Mouse (Mus musculus) splenic B cell, adult 2 months (primary cell): ENCODE measurements around the gene Fam20c.

Source experiments
- DNase-seq: peaks from one replicate; pipeline ENCODE4 v3.0.0-alpha.2; 2011; ENCODE audit warnings: low read depth, low spot score
- H3K27me3 ChIP-seq: 2 replicates; pipeline ENCODE4 v1.6.1; 2012; ENCODE audit warnings: mild to moderate bottlenecking, low read length, moderate library complexity, mixed read lengths; ENCODE audit not compliant: control insufficient read depth, poor library complexity, insufficient read depth, severe bottlenecking
- H3K36me3 ChIP-seq: 2 replicates; pipeline ENCODE4 v1.6.1; 2012; ENCODE audit warnings: mild to moderate bottlenecking, low read length, moderate library complexity, mixed read lengths; ENCODE audit not compliant: control insufficient read depth, poor library complexity, insufficient read depth, severe bottlenecking

Gene Fam20c

GRCm38 (mm10) chr5:138754303-138755120, at the start of gene Fam20c:
Gene Fam20c (plus strand): TSS chr5:138754514.
- Histone ChIP-seq H3K27me3 (no peaks in the 10 kb centered on the region), H3K36me3 (no peaks in the 10 kb centered on the region)
- no peak for DNase-seq

DNA sequence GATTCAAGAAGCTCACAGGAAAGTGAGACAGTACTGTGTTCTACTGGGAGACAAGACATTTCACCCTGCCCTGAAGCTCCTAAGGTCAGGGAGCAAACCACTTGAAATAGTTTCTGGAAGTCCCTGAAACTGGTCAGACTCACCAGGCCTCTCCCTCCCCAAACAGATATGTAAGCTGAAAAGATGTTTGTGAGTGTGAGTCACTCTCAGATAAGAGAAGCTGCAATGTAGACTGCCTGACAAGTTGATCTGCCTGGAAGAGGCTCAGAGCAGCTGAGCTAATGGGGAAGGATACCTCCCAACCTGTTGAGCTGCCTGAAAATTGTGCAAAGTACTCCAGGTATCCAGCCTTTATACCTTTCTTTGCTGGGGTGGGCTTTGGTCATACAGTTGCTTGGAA, 46.9 kb upstream of the Fam20c start:
- Histone ChIP-seq H3K27me3 (no peaks in the 10 kb centered on the region), H3K36me3 (no peaks in the 10 kb centered on the region)
- no peak for DNase-seq

GRCm38 (mm10) chr5:138708591-138708990, 45.7 kb upstream of the Fam20c start:
- no peaks in the 10 kb centered on the region for H3K27me3 ChIP-seq
- no peak for DNase-seq
- no peaks in the 10 kb centered on the region for H3K36me3 ChIP-seq

DNA sequence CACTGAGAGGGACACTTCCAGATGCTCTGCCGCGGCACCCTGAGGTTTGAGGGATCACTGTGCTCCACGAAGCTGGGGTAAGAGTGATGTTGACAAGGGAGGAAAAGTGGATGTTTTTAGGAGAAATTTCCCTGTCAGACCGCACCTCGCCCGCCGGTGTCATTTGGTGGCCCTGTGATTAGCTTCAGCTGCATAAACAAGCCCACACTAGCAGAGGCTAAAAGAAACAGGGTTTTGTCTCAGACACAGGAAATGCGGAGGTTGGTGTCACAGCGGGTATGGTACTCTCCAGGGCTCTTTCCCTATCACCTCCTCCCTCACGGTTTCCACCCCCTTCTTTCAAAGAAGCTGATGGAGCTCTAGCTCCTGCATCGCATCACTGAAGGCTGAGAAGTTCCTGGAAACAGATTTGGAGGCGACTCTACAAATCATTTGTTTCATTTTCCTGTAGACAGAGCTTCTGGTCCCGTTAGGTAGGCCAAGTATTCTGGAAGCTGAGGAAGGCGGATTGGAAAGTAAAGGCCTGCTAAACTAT, 38.7 kb upstream of the Fam20c start:
- Histone ChIP-seq H3K36me3 (no peaks in the 10 kb centered on the region), H3K27me3 (no peaks in the 10 kb centered on the region)
- DNase-seq, result no peak

DNA sequence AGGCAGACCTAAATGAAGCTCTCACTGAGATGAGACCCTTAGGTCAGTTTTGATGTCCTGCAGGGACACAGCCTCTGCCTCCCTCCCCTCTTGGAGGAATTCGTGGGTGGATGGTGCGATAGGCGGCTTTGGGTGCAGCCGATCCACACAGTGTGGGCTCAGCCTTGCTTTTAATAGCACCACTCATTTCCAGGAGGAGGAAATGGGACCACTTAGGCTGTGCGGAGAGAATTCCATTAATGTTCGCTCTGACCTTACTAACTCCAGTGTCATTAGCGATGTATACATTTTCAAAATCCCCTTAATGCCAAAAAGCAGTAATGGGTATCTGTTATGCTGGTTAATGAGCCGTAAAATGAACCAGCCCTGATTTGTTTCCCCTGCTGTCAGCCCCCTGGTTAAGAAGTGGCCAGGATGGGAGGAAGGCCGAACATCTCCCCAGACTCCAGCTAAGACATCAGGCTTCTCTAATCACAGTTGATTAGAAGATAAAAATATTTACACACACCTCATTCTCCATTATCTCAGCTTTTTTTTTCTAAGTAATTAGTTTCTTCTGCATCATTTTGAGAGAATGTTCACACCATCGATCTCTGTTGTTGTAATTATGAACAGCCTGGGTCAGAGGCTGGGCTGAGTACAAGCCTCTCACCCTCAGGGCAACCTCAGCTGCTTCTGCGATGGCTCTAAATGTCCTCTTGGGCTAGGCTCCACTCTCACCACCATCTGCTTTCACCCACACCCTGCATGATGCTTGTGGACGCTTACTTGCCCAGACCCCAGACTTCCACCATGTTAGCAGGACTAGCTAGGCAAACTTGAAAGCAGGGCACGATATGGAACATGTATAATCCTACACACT, 33.8 kb upstream of the Fam20c start:
- no peak for DNase-seq
- Histone ChIP-seq H3K36me3 (no peaks in the 10 kb centered on the region), H3K27me3 (no peaks in the 10 kb centered on the region)

DNA sequence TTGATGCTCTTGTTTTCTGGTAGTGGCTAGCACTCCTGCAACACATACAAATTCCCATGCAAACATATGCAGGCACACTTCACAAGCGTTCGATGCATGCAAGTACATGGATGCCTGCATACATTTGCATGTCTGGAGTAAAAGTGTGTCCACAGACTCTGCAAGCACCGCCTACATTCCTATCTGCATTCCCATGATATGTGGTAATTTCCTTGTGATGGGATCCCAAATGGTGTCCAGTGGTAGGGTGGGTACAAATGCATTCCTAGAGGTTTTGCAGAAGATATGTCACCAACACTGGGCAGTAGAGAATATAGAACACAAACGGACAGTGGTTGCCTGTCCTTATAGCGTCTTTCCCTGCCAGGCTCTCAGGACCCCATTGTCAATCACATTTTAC, 29.9 kb upstream of the Fam20c start:
- no peak for DNase-seq
- Histone ChIP-seq H3K27me3 (no peaks in the 10 kb centered on the region), H3K36me3 (no peaks in the 10 kb centered on the region)

DNA sequence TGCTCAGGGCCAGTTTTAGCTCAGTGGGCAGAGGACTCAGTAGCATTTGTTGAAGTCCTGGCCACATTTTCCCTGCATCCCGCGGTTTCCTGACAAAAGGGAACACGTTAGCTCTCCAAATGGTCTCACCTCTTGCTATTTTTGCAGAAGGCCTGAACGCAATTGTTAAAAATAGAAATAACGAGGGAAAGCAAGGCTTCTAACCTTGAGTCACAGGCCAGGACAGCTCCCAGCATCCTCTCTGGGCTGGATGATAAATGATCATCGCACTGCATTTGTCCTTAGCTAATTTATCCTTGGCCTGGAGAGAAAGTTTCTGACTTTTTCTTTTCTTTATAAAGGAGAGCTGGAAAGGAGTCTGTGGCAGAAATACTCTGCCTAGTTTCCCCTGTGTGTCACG, 29.2 kb upstream of the Fam20c start:
- H3K36me3 ChIP-seq, result no peaks in the 10 kb centered on the region
- H3K27me3 ChIP-seq, result no peaks in the 10 kb centered on the region
- DNase-seq, result no peak

DNA sequence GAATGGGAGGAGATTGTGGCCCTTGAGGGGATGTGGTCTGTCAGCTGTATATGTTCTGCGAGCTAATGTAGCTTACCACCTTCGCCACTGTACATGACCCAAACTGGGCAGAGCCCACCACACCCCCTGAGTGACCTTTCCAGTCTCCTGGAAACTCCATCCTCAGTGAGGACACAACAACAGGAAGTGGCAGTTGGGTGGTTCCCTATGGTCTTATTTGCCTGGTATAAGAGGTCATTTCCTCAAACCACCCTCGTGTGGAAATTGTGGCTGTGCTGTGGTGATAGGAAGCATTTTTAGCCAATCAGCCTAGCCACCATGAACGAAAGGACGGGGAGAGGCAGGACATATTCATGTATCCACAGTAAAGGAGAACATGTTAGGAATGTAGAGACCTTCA, 23.5 kb upstream of the Fam20c start:
- H3K36me3 ChIP-seq, result no peaks in the 10 kb centered on the region

DNA sequence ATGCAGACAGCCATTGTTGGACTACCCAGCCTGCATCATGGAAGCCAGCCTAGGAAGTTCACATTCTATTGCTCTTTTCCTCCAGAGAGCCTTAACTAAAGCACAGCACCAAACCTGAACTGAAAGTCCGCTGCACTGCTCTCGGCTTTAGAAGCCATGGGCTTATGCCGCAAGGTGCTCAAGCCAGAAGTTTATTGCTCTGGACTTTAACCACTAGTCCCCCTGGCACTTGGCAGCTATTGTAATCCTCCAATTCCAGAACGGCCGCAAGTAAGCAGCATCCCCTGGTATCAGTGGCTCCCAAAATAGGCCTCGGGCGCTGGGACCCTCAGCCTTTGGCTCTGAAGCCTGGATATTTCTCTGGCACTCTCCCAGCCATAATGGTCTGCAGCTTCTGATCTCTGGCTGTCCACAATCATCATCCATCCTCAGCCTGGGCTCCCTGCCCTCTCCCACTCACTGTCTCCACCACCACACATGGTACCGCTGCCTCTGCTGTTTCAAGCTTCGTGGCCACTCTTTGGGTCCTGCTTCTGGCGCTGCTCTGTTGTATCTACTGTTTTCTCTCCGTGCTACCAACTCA, 20.9 kb upstream of the Fam20c start:
- H3K36me3 ChIP-seq, result no peaks in the 10 kb centered on the region
- H3K27me3 ChIP-seq, result no peaks in the 10 kb centered on the region
- no peak for DNase-seq

More for the DNA sequence above, 23.5 kb upstream of the Fam20c start:
- DNase-seq, result no peak
- H3K27me3 ChIP-seq, result no peaks in the 10 kb centered on the region

- no peaks in the 10 kb centered on the region for H3K27me3 ChIP-seq
Measured at GRCm38 (mm10) chr5:138734018-138734417, 20.3 kb upstream of the Fam20c start.

DNA sequence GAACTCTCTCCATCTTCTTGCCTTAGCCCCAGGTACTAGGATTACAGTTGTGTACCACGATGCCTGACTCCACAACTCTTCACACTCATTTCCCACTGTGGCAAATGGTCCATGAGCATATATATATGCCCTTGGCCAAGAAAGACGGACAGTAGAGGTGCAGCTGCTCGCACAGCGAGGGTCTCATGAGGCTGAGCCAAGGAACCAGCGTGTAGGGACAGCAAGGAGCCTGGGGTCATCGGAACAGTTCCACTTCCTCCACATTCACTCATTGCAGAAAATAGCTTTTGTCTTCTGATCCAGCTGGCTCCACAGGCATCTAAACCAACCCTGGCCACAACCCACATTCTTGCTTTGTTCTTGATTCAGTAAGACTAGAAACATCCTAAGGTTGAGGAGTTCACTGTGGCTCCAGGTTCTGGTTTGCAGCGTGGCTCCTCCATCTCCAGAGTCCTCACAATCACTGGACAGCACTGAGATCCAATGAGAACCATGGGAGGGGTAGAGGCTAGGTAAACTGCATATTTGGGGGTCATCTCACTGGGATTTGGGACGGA, 19.0 kb upstream of the Fam20c start:
- no peak for DNase-seq
- H3K27me3 ChIP-seq, result no peaks in the 10 kb centered on the region
- no peaks in the 10 kb centered on the region for H3K36me3 ChIP-seq

More at GRCm38 (mm10) chr5:138734018-138734417, 20.3 kb upstream of the Fam20c start:
- DNase-seq, result no peak
- no peaks in the 10 kb centered on the region for H3K36me3 ChIP-seq

DNA sequence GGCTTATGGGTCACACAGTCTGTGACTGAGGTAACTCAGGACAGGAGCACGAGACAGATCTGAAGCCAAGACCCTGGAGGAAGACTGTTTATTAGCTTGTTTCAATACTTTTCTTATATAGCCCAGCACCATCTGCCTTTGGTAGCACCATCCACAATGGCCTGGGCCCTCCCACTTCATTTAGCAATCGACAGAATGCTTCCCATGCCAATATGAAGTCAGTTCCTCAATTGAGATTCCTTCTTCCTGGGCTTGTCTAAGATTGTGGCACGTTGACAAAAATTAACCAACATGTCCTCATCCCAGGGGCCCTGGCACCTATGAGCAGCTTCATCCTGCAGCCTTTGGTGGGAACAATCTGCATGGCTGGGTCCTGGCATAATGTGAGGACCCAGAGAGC, 14.2 kb upstream of the Fam20c start:
- DNase-seq, result no peak
- no peaks in the 10 kb centered on the region for H3K36me3 ChIP-seq
- H3K27me3 ChIP-seq, result no peaks in the 10 kb centered on the region

DNA sequence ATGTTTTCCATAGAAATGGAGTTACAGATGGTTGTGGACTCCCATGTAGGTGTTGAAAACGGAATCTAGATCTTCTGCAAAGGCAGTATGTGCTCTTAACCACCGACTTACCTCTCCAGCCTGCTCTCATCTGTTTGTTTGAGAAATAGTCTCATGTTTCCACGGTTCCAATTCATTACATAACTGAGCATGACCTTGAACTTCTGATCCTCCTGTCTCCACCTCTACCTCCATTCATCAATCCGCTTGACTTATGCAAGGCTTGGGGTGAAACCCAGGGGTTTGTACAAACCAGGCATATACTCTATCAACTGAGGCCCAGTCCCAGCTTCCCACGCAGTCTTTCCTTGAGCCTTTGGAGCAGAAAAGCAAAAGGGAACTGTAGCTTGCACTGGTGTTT, 12.8 kb upstream of the Fam20c start:
- Histone ChIP-seq H3K36me3 (no peaks in the 10 kb centered on the region), H3K27me3 (no peaks in the 10 kb centered on the region)
- no peak for DNase-seq

- Histone ChIP-seq H3K36me3 (no peaks in the 10 kb centered on the region), H3K27me3 (no peaks in the 10 kb centered on the region)
- no peak for DNase-seq
Measured at GRCm38 (mm10) chr5:138742281-138742680, 12.0 kb upstream of the Fam20c start.
